Mouse (Mus musculus) CD8-positive naive resting alpha-beta T cell, adult 57 days (primary cell): ENCODE measurements around the gene Epo. TPM values are rescaled to one million over a fixed set of nuclear protein-coding genes. Genes with fewer than 3 reads are reported as not detected.

Experiments
- total RNA-seq: library from RNA; stranded (reverse); gene quantifications from one replicate; pipeline ENCODE4 v1.2.4, GENCODE M21; 2023

Gene Epo
- total RNA-seq, result not detected

GRCm38 (mm10) chr5:137533117-137533827, at the start of gene Epo, which contains the start of gene Gnb2:
TSS of gene Epo (minus strand) at chr5:137533242.
TSS of gene Gnb2 (minus strand) at chr5:137533510.

DNA sequence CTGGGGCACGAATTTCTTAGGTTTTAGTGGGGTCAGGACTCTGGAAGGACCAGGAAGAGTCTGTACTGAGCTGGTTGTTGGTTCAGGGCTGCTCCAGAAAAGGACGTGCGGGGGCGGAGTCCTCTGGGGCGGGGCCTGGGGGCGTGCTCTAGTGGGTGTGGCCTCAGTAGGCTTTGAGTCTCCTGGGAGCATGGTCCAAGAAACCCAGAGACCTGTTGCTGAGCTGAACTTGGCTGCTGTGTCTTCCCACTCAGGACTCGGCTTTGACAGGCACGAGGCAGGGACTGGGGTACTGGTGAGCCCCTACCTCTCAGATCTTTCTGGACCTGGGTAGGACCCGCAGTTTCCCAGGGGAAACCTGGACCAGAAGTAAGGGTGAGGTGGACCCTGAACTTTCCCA, 36.6 kb upstream of the Epo start, which contains the start of gene Tfr2:
Gene Tfr2, plus strand, starts transcription at position 176 of the 400 bp plus-strand sequence.

GRCm38 (mm10) chr5:137553411-137553837, 20.4 kb upstream of the Epo start, which contains the start of gene Actl6b:
TSS of gene Actl6b (plus strand) at chr5:137553517.

GRCm38 (mm10) chr5:137518436-137518835, 14.6 kb downstream of the Epo start, which contains the start of gene Gigyf1:
TSS of gene Gigyf1 (plus strand) at chr5:137518548.

DNA sequence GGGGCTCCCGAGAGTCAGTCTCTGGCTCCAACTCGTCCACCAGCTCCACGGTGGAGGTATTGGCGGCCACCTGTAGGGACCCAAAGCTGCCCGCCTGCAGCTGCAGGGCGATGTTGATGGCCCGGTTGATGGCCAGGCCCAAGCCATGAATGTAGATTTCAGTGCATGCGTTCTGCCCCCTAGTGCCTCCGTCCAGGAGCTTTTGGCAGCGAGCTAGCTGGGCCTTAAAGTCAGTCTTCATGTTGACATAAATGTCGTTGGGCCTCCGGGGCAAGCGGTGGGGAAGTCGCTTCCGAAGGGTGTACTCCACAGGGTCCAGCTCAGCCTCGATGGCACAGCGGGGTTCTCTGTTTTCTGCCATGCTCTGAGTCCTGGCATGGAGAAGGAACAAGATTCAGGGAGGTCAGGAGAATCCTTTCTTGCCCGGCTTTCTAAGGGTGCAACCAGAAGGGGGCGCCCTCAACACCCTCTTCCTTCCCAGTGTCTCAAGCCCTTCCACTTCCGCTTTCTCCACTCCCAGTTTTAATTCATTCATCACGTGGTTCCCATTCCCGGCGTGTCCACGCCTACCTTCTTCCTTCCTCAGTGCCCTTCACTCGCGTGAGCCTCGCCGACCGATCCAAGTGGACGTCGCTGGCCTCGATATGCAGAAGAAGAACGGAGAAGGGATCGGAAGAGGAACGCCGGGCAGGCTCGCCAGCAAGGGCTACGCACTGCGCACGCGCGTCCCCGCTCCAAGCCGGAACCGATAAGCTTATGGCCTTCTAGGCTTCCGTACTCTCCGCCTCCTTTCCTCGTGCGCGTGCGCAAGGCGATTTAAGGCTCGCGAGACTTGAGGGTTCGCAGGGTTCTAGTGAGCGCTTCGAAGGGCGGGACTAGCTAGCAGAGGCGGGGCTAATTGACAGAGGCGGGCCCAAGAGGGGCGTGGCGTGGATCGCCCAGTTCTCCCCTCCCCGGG, 31.1 kb downstream of the Epo start, which contains the start of gene Pop7:
Gene Pop7, minus strand, starts transcription at position 810 of the 958 bp plus-strand sequence.

DNA sequence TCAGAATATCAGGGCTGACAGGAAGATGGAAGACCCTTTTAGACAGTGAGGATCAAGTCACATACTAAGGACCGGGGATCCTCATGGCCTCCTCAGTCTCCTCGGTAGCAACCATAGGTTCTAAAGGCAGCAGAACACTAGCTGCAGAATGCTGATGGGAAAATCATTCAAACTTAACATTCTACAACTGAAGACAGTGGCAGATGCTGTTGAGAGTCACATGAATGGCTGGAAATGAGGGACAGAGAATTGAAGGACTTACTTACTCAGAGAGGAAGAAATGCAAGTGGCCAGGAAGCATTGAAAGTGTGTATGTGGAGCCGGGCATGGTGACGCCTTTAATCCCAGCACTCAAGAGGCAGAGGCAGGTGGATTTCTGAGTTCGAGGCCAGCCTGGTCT, 56.1 kb downstream of the Epo start, which contains the start of gene Zan:
Gene Zan, minus strand, starts transcription at position 101 of the 400 bp plus-strand sequence.

Other genes with a start within 250 kb of the Epo start
- 0.80 TPM for gene Ache, start 245.7 kb downstream of the Epo start, total RNA-seq
- gene Ufsp1, start 238.6 kb downstream of the Epo start, total RNA-seq, result 0.86 TPM
- 437 TPM for gene Srrt, start 225.6 kb downstream of the Epo start, total RNA-seq
- 7.5 TPM for gene Trip6, start 218.8 kb downstream of the Epo start, total RNA-seq
- 16.9 TPM for gene Slc12a9, start 199.6 kb downstream of the Epo start, total RNA-seq
- 0.21 TPM for gene Ephb4, start 183.1 kb downstream of the Epo start, total RNA-seq
- 0.03 TPM for gene Zan, start 56.2 kb downstream of the Epo start, total RNA-seq
- gene Pop7, start 30.7 kb downstream of the Epo start, total RNA-seq, result 30.3 TPM
- 92.9 TPM for gene Gigyf1, start 14.7 kb downstream of the Epo start, total RNA-seq
- gene Gnb2, start 268 bp upstream of the Epo start, total RNA-seq, result 300 TPM
- not detected for gene Actl6b, start 20.3 kb upstream of the Epo start, total RNA-seq
- gene Tfr2, start 36.6 kb upstream of the Epo start, total RNA-seq, result not detected
- gene Mospd3, start 67.8 kb upstream of the Epo start, total RNA-seq, result 24.1 TPM
- 1.2 TPM for gene Pcolce, start 80.5 kb upstream of the Epo start, total RNA-seq
- 0.34 TPM for gene Fbxo24, start 95.8 kb upstream of the Epo start, total RNA-seq
- gene Lrch4, start 95.9 kb upstream of the Epo start, total RNA-seq, result 171 TPM
- gene Gm20605, start 95.9 kb upstream of the Epo start, total RNA-seq, result 44.2 TPM
- gene Sap25, start 108.1 kb upstream of the Epo start, total RNA-seq, result 81.9 TPM
- gene Irs3, start 112.5 kb upstream of the Epo start, total RNA-seq, result not detected
- gene Agfg2, start 151.5 kb upstream of the Epo start, total RNA-seq, result 22.2 TPM
- gene Nyap1, start 208.4 kb upstream of the Epo start, total RNA-seq, result 1.3 TPM
- 190 TPM for gene Tsc22d4, start 212.5 kb upstream of the Epo start, total RNA-seq
- gene Ppp1r35, start 245.6 kb upstream of the Epo start, total RNA-seq, result 22.6 TPM